Comparison of ENCODE assay signal across 18 mouse cellular contexts in the genomic region with DNA sequence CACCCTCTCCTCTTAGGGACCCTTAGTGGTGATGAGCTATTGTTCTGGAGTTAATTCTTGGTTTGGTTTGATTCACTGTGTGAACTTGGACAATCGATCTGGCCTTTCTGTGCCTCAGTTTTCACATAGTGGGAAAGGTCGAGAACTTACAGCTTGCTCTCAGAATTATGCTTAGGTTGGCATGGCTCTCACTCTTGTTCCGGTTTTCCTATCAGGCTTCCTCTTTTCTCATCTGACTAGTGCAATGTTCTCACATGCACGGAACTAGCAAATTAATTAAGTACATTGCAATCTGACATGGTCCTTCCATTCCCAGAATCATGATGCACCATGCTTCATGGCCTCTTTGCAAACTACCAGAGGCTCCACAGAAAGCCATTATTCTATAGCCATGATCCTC. TPM values are rescaled to one million over a fixed set of nuclear protein-coding genes. Genes with fewer than 3 reads are reported as not detected.
DNase-seq lines count a peak whose midpoint lies in the region; ATAC-seq and TF ChIP-seq lines count a peak whose summit lies in the region.
"Had no signal": no experiment of that assay in that cellular context is flagged by ENCODE, and none has a peak within 500 bp of the region (broad histone marks: within the 10 kb centered on the region; RNA-seq: fewer than 3 reads in every experiment).

No protein-coding gene starts in this region.

- no peak for ATAC-seq in liver, embryonic 11.5 days (replicated peaks; ENCODE audit: low FRiP score)
- ATAC-seq in liver, postnatal 0 days, result no peak
- peak; percentile 65 for ATAC-seq in granulocyte monocyte progenitor cell, adult 5-6 weeks (replicated peaks; ENCODE audit: poor library complexity, severe bottlenecking)
- 0 out of 2 replicates have a peak, but pooled peaks have one; percentile 38 for ATAC-seq in monocyte, adult 5-6 weeks (replicated peaks; ENCODE audit: insufficient number of reproducible peaks, low FRiP score, low TSS enrichment, poor library complexity, severe bottlenecking)
- no peak for ATAC-seq in stomach, postnatal 0 days (ENCODE audit: low FRiP score, low TSS enrichment)
- ATAC-seq: forebrain, embryonic 16.5 days had no signal

- peaks cover 3% of the 10 kb centered on the region; the same call in 1 of the 2 replicates for H3K4me1 ChIP-seq in liver, embryonic 11.5 days (replicated peaks; ENCODE audit: control insufficient read depth, insufficient read depth, low read length)
- H3K4me1 ChIP-seq in liver, postnatal 0 days (ENCODE audit: insufficient read depth), result no peaks in the 10 kb centered on the region; the same call in 1 of the 2 replicates
- no peaks in the 10 kb centered on the region for H3K4me1 ChIP-seq in stomach, postnatal 0 days (replicated peaks; ENCODE audit: control insufficient read depth, insufficient read depth)
- H3K4me1 ChIP-seq: embryonic facial prominence, embryonic 13.5 days; forebrain, embryonic 12.5 days; heart, embryonic 13.5 days; hindbrain, embryonic 15.5 days had no signal

- H3K4me3 ChIP-seq in liver, embryonic 11.5 days (ENCODE audit: low read depth, low read length), result no peak overlapping the region
- H3K4me3 ChIP-seq in liver, postnatal 0 days (ENCODE audit: low read depth, low read length), result no peak overlapping the region
- H3K4me3 ChIP-seq in stomach, postnatal 0 days (ENCODE audit: low read depth, low read length), result no peak overlapping the region
- H3K4me3 ChIP-seq: embryonic facial prominence, embryonic 13.5 days; forebrain, embryonic 12.5 days; heart, embryonic 13.5 days; hindbrain, embryonic 15.5 days had no signal

- intact Hi-C loops in left cerebral cortex, postnatal 4 days (cut with DNase I), result no loop called here

- H3K9ac ChIP-seq in liver, embryonic 11.5 days (ENCODE audit: low read depth, low read length), result no peak overlapping the region
- no peak overlapping the region for H3K9ac ChIP-seq in liver, postnatal 0 days (replicated peaks)
- no peak overlapping the region for H3K9ac ChIP-seq in stomach, postnatal 0 days (ENCODE audit: low read length)
- H3K9ac ChIP-seq: embryonic facial prominence, embryonic 13.5 days; forebrain, embryonic 12.5 days; heart, embryonic 13.5 days; hindbrain, embryonic 15.5 days had no signal

- H3K4me2 ChIP-seq in liver, embryonic 11.5 days, result no peak overlapping the region
- H3K4me2 ChIP-seq in liver, postnatal 0 days (ENCODE audit: low read depth, low read length), result no peak overlapping the region
- H3K4me2 ChIP-seq in stomach, postnatal 0 days (replicated peaks; ENCODE audit: low read depth), result no peak overlapping the region
- H3K4me2 ChIP-seq: embryonic facial prominence, embryonic 13.5 days; forebrain, embryonic 12.5 days; heart, embryonic 13.5 days; hindbrain, embryonic 15.5 days had no signal

- H3K36me3 ChIP-seq in liver, embryonic 11.5 days (ENCODE audit: control insufficient read depth, insufficient read depth, low read length), result peaks cover 37% of the 10 kb centered on the region
- peaks cover 52% of the 10 kb centered on the region for H3K36me3 ChIP-seq in liver, postnatal 0 days (replicated peaks; ENCODE audit: insufficient read depth, low read length)
- H3K36me3 ChIP-seq in stomach, postnatal 0 days (ENCODE audit: control insufficient read depth, insufficient read depth, low read length), result peaks cover 2% of the 10 kb centered on the region; the same call in 1 of the 2 replicates

- WGBS in liver, embryonic 11.5 days, result 81% methylated on average over 4 of the region's 4 CpGs
- WGBS in liver, postnatal 0 days (ENCODE audit: insufficient replicate concordance), result 68% methylated on average over 4 of the region's 4 CpGs
- 84% methylated on average over 4 of the region's 4 CpGs for WGBS in stomach, postnatal 0 days

- TF ChIP-seq CTCF in liver, postnatal 0 days (IDR thresholded peaks at IDR 0.05; ENCODE audit: low read depth), result no peak
- no peak for TF ChIP-seq CTCF in stomach, postnatal 0 days (IDR thresholded peaks at IDR 0.05; ENCODE audit: low read depth)

- DNase-seq in liver, embryonic 11.5 days (ENCODE audit: low spot score), result peak; percentile 3
- no peak for DNase-seq in liver, postnatal 0 days
- DNase-seq in MEL-GATA-1-ER (ENCODE audit: extremely low read depth, low read depth), result peak; percentile 51
- DNase-seq in stomach, postnatal 0 days (ENCODE audit: low spot score), result no peak
- DNase-seq in left cerebral cortex, postnatal 4 days, result no peak
- DNase-seq: adrenal gland, postnatal 10 days; cerebellum, adult 11-12 months; cerebellum, adult 9-11 months; cerebellum, postnatal 36 days; gastrocnemius, postnatal 14 days; heart, postnatal 36 days had no signal

- no peak overlapping the region for H3K27ac ChIP-seq in liver, embryonic 11.5 days (ENCODE audit: low read depth, low read length)
- H3K27ac ChIP-seq in liver, postnatal 0 days (ENCODE audit: low read depth), result no peak overlapping the region
- H3K27ac ChIP-seq in stomach, postnatal 0 days (replicated peaks), result no peak overlapping the region
- H3K27ac ChIP-seq: embryonic facial prominence, embryonic 13.5 days; forebrain, embryonic 12.5 days; heart, embryonic 13.5 days; hindbrain, embryonic 15.5 days had no signal

- H3K27me3 ChIP-seq in liver, embryonic 11.5 days (replicated peaks; ENCODE audit: control insufficient read depth, insufficient read depth, low read length), result no peaks in the 10 kb centered on the region
- no peaks in the 10 kb centered on the region for H3K27me3 ChIP-seq in liver, postnatal 0 days (ENCODE audit: insufficient read depth, low read length)
- no peaks in the 10 kb centered on the region for H3K27me3 ChIP-seq in stomach, postnatal 0 days (ENCODE audit: control insufficient read depth, insufficient read depth, low read length)
- H3K27me3 ChIP-seq: embryonic facial prominence, embryonic 13.5 days; forebrain, embryonic 12.5 days; heart, embryonic 13.5 days; hindbrain, embryonic 15.5 days had no signal

- no peaks in the 10 kb centered on the region for H3K9me3 ChIP-seq in liver, embryonic 11.5 days (ENCODE audit: control insufficient read depth, low read length)
- H3K9me3 ChIP-seq in liver, postnatal 0 days (ENCODE audit: low read length), result no peaks in the 10 kb centered on the region
- no peaks in the 10 kb centered on the region for H3K9me3 ChIP-seq in stomach, postnatal 0 days (ENCODE audit: control insufficient read depth, low read length)
- H3K9me3 ChIP-seq: embryonic facial prominence, embryonic 13.5 days; forebrain, embryonic 12.5 days; heart, embryonic 13.5 days; hindbrain, embryonic 15.5 days had no signal

- no peak for TF ChIP-seq EP300 in liver, postnatal 0 days (IDR thresholded peaks at IDR 0.05; ENCODE audit: low read depth)
- TF ChIP-seq EP300 in stomach, postnatal 0 days (optimal IDR thresholded peaks at IDR 0.05), result no peak

RNA-seq across cellular contexts. Expression of a gene that starts 17.4 kb away (rescaled TPM):
- polyA plus RNA-seq in liver, embryonic 11.5 days (2014; fragmentation: Nextera tagmentation; extraction: Ambion mirVana), result 2.9 and 4.6 TPM in 2 replicates
- 1.5 and 1.8 TPM in 2 replicates for polyA plus RNA-seq in liver, postnatal 0 days (2015; fragmentation: Nextera tagmentation; extraction: Ambion mirVana)
- 10.1 and 16.1 TPM in 2 replicates for total RNA-seq in granulocyte monocyte progenitor cell, adult 5-6 weeks (2014; fragmentation: Nextera tagmentation)
- 6.6 and 7.0 TPM in 2 replicates for total RNA-seq in granulocyte monocyte progenitor cell, adult 5-6 weeks (2017)
- 8.1 to 15.4 TPM (median 10.2 TPM) in 3 replicates for total RNA-seq in monocyte, adult 5-6 weeks (2017)
- 2.7 and 3.1 TPM in 2 replicates for polyA plus RNA-seq in stomach, postnatal 0 days (2015; fragmentation: Nextera tagmentation; extraction: Ambion mirVana)
- total RNA-seq in left cerebral cortex, postnatal 4 days (2021), result 10 to 100 TPM; 52.2 to 52.6 TPM

RNA-seq across cellular contexts. Expression of a gene that starts 32.2 kb away (rescaled TPM):
- polyA plus RNA-seq in liver, embryonic 11.5 days (2014; fragmentation: Nextera tagmentation; extraction: Ambion mirVana), result 73.8 and 81.1 TPM in 2 replicates
- 6.0 and 6.4 TPM in 2 replicates for polyA plus RNA-seq in liver, postnatal 0 days (2015; fragmentation: Nextera tagmentation; extraction: Ambion mirVana)
- total RNA-seq in granulocyte monocyte progenitor cell, adult 5-6 weeks (2014; fragmentation: Nextera tagmentation), result 25.1 and 36.9 TPM in 2 replicates
- total RNA-seq in granulocyte monocyte progenitor cell, adult 5-6 weeks (2017), result 22.4 and 32.4 TPM in 2 replicates
- total RNA-seq in monocyte, adult 5-6 weeks (2017), result 1.8 to 3.9 TPM (median 3.0 TPM) in 3 replicates
- 8.6 and 9.7 TPM in 2 replicates for polyA plus RNA-seq in stomach, postnatal 0 days (2015; fragmentation: Nextera tagmentation; extraction: Ambion mirVana)
- total RNA-seq in left cerebral cortex, postnatal 4 days (2021), result 10 to 100 TPM in 1 of 2 experiments, 1 to 10 TPM in 1; 9.6 to 11.8 TPM

RNA-seq across cellular contexts. Expression of a gene that starts 51.9 kb away (rescaled TPM):
- 122 and 148 TPM in 2 replicates for polyA plus RNA-seq in liver, embryonic 11.5 days (2014; fragmentation: Nextera tagmentation; extraction: Ambion mirVana)
- 57.6 and 59.0 TPM in 2 replicates for polyA plus RNA-seq in liver, postnatal 0 days (2015; fragmentation: Nextera tagmentation; extraction: Ambion mirVana)
- total RNA-seq in granulocyte monocyte progenitor cell, adult 5-6 weeks (2014; fragmentation: Nextera tagmentation), result 31.8 and 52.6 TPM in 2 replicates
- total RNA-seq in granulocyte monocyte progenitor cell, adult 5-6 weeks (2017), result 57.9 and 63.5 TPM in 2 replicates
- total RNA-seq in monocyte, adult 5-6 weeks (2017), result 29.7 to 32.9 TPM (median 31.5 TPM) in 3 replicates
- 13.3 and 13.7 TPM in 2 replicates for polyA plus RNA-seq in stomach, postnatal 0 days (2015; fragmentation: Nextera tagmentation; extraction: Ambion mirVana)
- 10 to 100 TPM; 28.1 TPM for total RNA-seq in left cerebral cortex, postnatal 4 days (2021)

Comparison
In these comparisons a context has a peak if more than half of its experiments do, and no peak if none do; other contexts are left out.
1. DNase-seq: peak in liver, embryonic 11.5 days (single experiment) and MEL-GATA-1-ER (single experiment); none in liver, postnatal 0 days (single experiment), stomach, postnatal 0 days (single experiment) and left cerebral cortex, postnatal 4 days (single experiment).
2. ATAC-seq: peak in granulocyte monocyte progenitor cell, adult 5-6 weeks (single experiment) and monocyte, adult 5-6 weeks (single experiment); none in liver, embryonic 11.5 days (single experiment), liver, postnatal 0 days (single experiment) and stomach, postnatal 0 days (single experiment).